Mouse (Mus musculus) layer of hippocampus, adult 2 months (tissue): ENCODE data around the gene Foxc2. TPM values are rescaled to one million over a fixed set of nuclear protein-coding genes. Genes with fewer than 3 reads are reported as not detected.

Experiments
- DNase-seq, 2 experiments: peaks; one replicate each; pipeline ENCODE4 v3.0.0; 2022; ENCODE audit warnings: low spot score in 2 of 2
- H3K27ac ChIP-seq: fragments of 200-600 bp; 2 replicates; pipeline ENCODE4 v1.8.1; 2022
- H3K4me3 ChIP-seq: fragments of 200-600 bp; 2 replicates; pipeline ENCODE4 v1.8.1; 2022; ENCODE audit warnings: mild to moderate bottlenecking
- CTCF ChIP-seq: fragments of 200-600 bp; conservative IDR thresholded peaks from 2 replicates; pipeline ENCODE4 v1.8.1; 2022; ENCODE audit warnings: antibody characterized with exemption, mild to moderate bottlenecking, moderate library complexity
- total RNA-seq, 2 experiments: library from RNA; stranded (reverse); gene quantifications; 2 replicates each; pipeline ENCODE4 v1.2.3; 2021

The Foxc2 gene
- total RNA-seq, 2 experiments from 2014 or later = 1.0 to 1.1 TPM

- H3K27ac ChIP-seq = no peak overlapping the region
- H3K4me3 ChIP-seq = no peak overlapping the region
- DNase-seq = no peak
- no peak for TF ChIP-seq CTCF
Measured at GRCm38 (mm10) chr8:121117906-121118305, 1.9 kb downstream of the Foxc2 start.

GRCm38 (mm10) chr8:121118634-121119420 is 2.9 kb downstream of the Foxc2 start:
- TF ChIP-seq CTCF = no peak
- Histone ChIP-seq H3K27ac (no peak overlapping the region), H3K4me3 (no peak overlapping the region)
- DNase-seq = no peak

- DNase-seq = no peak
- Histone ChIP-seq H3K4me3 (no peak overlapping the region), H3K27ac (no peak overlapping the region)
- no peak for TF ChIP-seq CTCF
Measured at GRCm38 (mm10) chr8:121119635-121120455, 3.9 kb downstream of the Foxc2 start.

GRCm38 (mm10) chr8:121120456-121121419 is 4.8 kb downstream of the Foxc2 start:
- no peak for DNase-seq
- no peak for TF ChIP-seq CTCF
- no peak overlapping the region for H3K4me3 ChIP-seq
- no peak overlapping the region for H3K27ac ChIP-seq

GRCm38 (mm10) chr8:121121704-121122103 is 5.7 kb downstream of the Foxc2 start:
- no peak for DNase-seq
- H3K4me3 ChIP-seq = no peak overlapping the region
- TF ChIP-seq CTCF = no peak
- no peak overlapping the region for H3K27ac ChIP-seq

GRCm38 (mm10) chr8:121122368-121122767 is 6.4 kb downstream of the Foxc2 start:
- DNase-seq = no peak
- TF ChIP-seq CTCF = no peak
- Histone ChIP-seq H3K27ac (no peak overlapping the region), H3K4me3 (no peak overlapping the region)

GRCm38 (mm10) chr8:121123113-121123512 is 7.1 kb downstream of the Foxc2 start:
- Histone ChIP-seq H3K27ac (no peak overlapping the region), H3K4me3 (no peak overlapping the region)
- DNase-seq = no peak
- TF ChIP-seq CTCF = no peak

- DNase-seq = no peak
- Histone ChIP-seq H3K27ac (no peak overlapping the region), H3K4me3 (no peak overlapping the region)
- TF ChIP-seq CTCF = no peak
Measured at GRCm38 (mm10) chr8:121124547-121125239, 8.7 kb downstream of the Foxc2 start.

- peak in 1 of 2 experiments; percentile 33 for DNase-seq
- peak overlapping the region; percentile 7; the same call in 1 of the 2 replicates for H3K4me3 ChIP-seq
- TF ChIP-seq CTCF = peak; percentile 69
- no peak overlapping the region for H3K27ac ChIP-seq
Measured at GRCm38 (mm10) chr8:121125311-121125876, 9.4 kb downstream of the Foxc2 start.

- Histone ChIP-seq H3K4me3 (no peak overlapping the region), H3K27ac (no peak overlapping the region)
- DNase-seq = no peak
- no peak for TF ChIP-seq CTCF
Measured at GRCm38 (mm10) chr8:121126191-121126590, 10.2 kb downstream of the Foxc2 start.

- no peak overlapping the region for H3K27ac ChIP-seq
- no peak for TF ChIP-seq CTCF
- no peak overlapping the region for H3K4me3 ChIP-seq
- DNase-seq = no peak
Measured at GRCm38 (mm10) chr8:121126694-121127093, 10.7 kb downstream of the Foxc2 start.

- no peak overlapping the region for H3K27ac ChIP-seq
- DNase-seq = no peak
- TF ChIP-seq CTCF = no peak
- no peak overlapping the region for H3K4me3 ChIP-seq
Measured at GRCm38 (mm10) chr8:121127291-121127701, 11.3 kb downstream of the Foxc2 start.
